Mouse (Mus musculus): ENCODE data around the gene Ssc5d. TPM values are rescaled to one million over a fixed set of nuclear protein-coding genes. Genes with fewer than 3 reads are reported as not detected.

Gene Ssc5d
- polyA plus RNA-seq, 1 experiment from 2014 or later = 1.4 TPM

DNA sequence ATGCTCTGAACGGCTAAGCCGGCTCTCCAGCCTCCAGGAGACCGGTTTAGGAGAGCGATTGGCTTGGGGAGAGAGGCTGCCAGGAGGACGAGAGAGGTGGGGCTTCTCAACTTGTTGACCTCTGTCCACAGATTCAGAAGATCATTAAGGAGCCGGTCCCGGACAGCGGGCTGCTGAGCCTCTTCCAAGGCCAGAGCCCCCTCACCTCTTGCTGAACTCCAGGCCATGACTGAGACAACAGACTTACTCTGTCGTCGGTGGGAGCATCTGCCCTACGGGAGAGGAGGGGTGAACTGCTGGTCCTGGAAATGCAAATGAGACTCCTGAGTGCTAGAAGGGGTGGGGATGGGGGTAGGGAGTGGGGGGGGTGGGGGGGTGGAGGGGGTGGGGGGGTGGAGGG is 30.4 kb upstream of the Ssc5d start:
- Histone ChIP-seq H3K27ac (ENCODE audit: low read length) (no peak overlapping the region), H3K4me2 (replicated peaks; ENCODE audit: low read depth, low read length) (no peak overlapping the region), H3K9me3 (ENCODE audit: low read length) (no peaks in the 10 kb centered on the region), H3K4me1 (ENCODE audit: insufficient read depth, low read depth, low read length) (no peaks in the 10 kb centered on the region), H3K36me3 (ENCODE audit: insufficient read depth, low read length) (no peaks in the 10 kb centered on the region), H3K27me3 (replicated peaks; ENCODE audit: insufficient read depth, low read length) (no peaks in the 10 kb centered on the region), H3K9ac (replicated peaks; ENCODE audit: low read depth) (no peak overlapping the region), H3K4me3 (ENCODE audit: low read depth, low read length) (no peak overlapping the region)
- TF ChIP-seq EP300 (IDR thresholded peaks at IDR 0.05) = no peak
- no peak for TF ChIP-seq CTCF (IDR thresholded peaks at IDR 0.05)
- DNase-seq (ENCODE audit: low spot score) (no peak), ATAC-seq (no peak)
- 45% methylated on average over 11 of the region's 11 CpGs for WGBS

- no peak overlapping the region for H3K9ac ChIP-seq (replicated peaks; ENCODE audit: low read depth)
Observed at GRCm38 (mm10) chr7:4898851-4899648, 26.5 kb upstream of the Ssc5d start.

DNA sequence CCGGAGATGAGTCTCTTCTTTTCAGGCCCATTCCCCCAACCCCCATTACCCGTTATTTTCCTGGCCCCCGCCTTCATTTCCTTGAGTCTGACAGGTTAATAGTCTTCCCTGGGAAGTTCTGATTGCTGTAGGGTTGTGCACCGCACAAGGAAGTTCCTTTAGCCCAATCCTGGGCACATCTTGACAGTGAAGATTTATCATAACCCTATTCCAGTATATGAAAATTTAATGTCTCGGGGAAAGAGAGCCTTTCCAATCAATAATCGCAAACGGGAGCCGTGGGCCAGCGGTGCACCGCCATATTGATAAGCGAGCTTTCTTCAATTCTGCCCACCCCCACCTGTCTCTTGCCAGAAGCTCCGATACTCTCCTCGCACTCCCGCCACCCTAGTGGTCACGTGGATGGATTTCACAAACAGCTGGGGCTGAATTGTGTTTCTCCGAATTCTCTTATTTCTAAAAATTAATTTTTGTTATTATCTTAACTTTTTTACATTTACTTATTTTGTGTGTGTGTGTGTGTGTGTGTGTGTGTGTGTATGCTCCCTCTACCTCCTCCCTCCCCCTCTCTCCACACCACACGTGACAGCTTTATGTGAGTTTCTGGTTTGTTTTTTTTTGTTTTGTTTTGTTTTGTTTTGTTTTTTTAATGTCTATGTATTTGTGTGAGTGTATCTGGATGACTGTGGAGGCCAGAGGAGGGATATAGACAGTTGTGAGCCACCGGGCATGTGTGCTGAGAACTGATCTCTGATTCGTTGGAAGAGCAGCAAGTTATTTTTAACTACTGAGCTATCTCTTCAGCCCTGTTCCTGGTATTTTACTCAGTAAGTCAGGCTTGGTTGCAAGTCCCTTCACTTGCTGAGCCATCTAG is 25.7 kb upstream of the Ssc5d start:
- no peak for TF ChIP-seq EP300 (IDR thresholded peaks at IDR 0.05)
- TF ChIP-seq CTCF (IDR thresholded peaks at IDR 0.05) = no peak; the same call in 1 of the 2 replicates
- H3K36me3 ChIP-seq (ENCODE audit: insufficient read depth, low read length) = no peaks in the 10 kb centered on the region
- peak overlapping the region; percentile 44 for H3K4me2 ChIP-seq (replicated peaks; ENCODE audit: low read depth, low read length)
- no peak overlapping the region for H3K9ac ChIP-seq (replicated peaks; ENCODE audit: low read depth)
- peak overlapping the region; percentile 14 for H3K4me3 ChIP-seq (ENCODE audit: low read depth, low read length)
- no peaks in the 10 kb centered on the region for H3K4me1 ChIP-seq (ENCODE audit: insufficient read depth, low read depth, low read length)
- peak; percentile 64 for DNase-seq (ENCODE audit: low spot score)
- WGBS = 6% methylated on average over 19 of the region's 19 CpGs
- no peaks in the 10 kb centered on the region for H3K9me3 ChIP-seq (ENCODE audit: low read length)
- no peak overlapping the region for H3K27ac ChIP-seq (ENCODE audit: low read length)
- ATAC-seq = peak; percentile 62
- H3K27me3 ChIP-seq (replicated peaks; ENCODE audit: insufficient read depth, low read length) = no peaks in the 10 kb centered on the region

More at GRCm38 (mm10) chr7:4898851-4899648, 26.5 kb upstream of the Ssc5d start:
- 16% methylated on average over 15 of the region's 18 CpGs for WGBS
- ATAC-seq (peak; percentile 9; the same call in 1 of the 2 replicates), DNase-seq (ENCODE audit: low spot score) (peak; percentile 24)
- no peak for TF ChIP-seq EP300 (IDR thresholded peaks at IDR 0.05)
- no peak for TF ChIP-seq CTCF (IDR thresholded peaks at IDR 0.05)
- Histone ChIP-seq H3K36me3 (ENCODE audit: insufficient read depth, low read length) (no peaks in the 10 kb centered on the region), H3K4me1 (ENCODE audit: insufficient read depth, low read depth, low read length) (no peaks in the 10 kb centered on the region), H3K4me2 (replicated peaks; ENCODE audit: low read depth, low read length) (peak overlapping the region; percentile 44), H3K27ac (ENCODE audit: low read length) (no peak overlapping the region), H3K4me3 (ENCODE audit: low read depth, low read length) (peak overlapping the region; percentile 14), H3K27me3 (replicated peaks; ENCODE audit: insufficient read depth, low read length) (no peaks in the 10 kb centered on the region), H3K9me3 (ENCODE audit: low read length) (no peaks in the 10 kb centered on the region)

GRCm38 (mm10) chr7:4900523-4900851 is 25.1 kb upstream of the Ssc5d start:
- no peak overlapping the region; the same call in 1 of the 2 replicates for H3K4me3 ChIP-seq (ENCODE audit: low read depth, low read length)
- TF ChIP-seq CTCF (IDR thresholded peaks at IDR 0.05) (no peak), EP300 (IDR thresholded peaks at IDR 0.05) (no peak)
- WGBS = 42% methylated on average over 11 of the region's 11 CpGs

DNA sequence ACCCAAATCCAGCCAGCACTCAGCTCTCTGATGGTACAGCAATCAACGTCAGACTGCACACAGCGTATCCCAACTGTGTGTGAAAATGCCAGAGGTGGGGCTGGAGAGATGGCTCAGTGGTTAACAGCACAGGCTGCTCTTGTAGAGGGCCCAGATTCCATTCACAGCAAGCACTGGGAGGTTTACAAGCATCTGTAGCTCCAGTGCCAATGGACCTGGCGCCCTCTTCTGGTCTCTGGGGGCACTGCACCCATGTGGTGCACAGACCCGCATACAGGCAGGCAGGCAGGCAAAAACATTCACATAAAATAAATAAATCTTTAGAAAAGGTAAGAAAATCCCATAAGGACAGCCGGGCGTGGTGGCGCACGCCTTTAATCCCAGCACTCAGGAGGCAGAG is 24.4 kb upstream of the Ssc5d start:
- 61% methylated on average over 8 of the region's 8 CpGs for WGBS
- Histone ChIP-seq H3K27me3 (replicated peaks; ENCODE audit: insufficient read depth, low read length) (no peaks in the 10 kb centered on the region), H3K36me3 (ENCODE audit: insufficient read depth, low read length) (no peaks in the 10 kb centered on the region), H3K27ac (ENCODE audit: low read length) (no peak overlapping the region), H3K4me1 (ENCODE audit: insufficient read depth, low read depth, low read length) (no peaks in the 10 kb centered on the region), H3K9me3 (ENCODE audit: low read length) (no peaks in the 10 kb centered on the region), H3K4me3 (ENCODE audit: low read depth, low read length) (no peak overlapping the region), H3K9ac (replicated peaks; ENCODE audit: low read depth) (no peak overlapping the region), H3K4me2 (replicated peaks; ENCODE audit: low read depth, low read length) (no peak overlapping the region)
- no peak for ATAC-seq
- no peak for DNase-seq (ENCODE audit: low spot score)
- TF ChIP-seq CTCF (IDR thresholded peaks at IDR 0.05) = peak; percentile 71
- TF ChIP-seq EP300 (IDR thresholded peaks at IDR 0.05) = no peak

More at GRCm38 (mm10) chr7:4900523-4900851, 25.1 kb upstream of the Ssc5d start:
- DNase-seq (ENCODE audit: low spot score) (no peak), ATAC-seq (0 out of 2 replicates have a peak, but pooled peaks have one; percentile 19)
- peak overlapping the region; percentile 44 for H3K4me2 ChIP-seq (replicated peaks; ENCODE audit: low read depth, low read length)
- H3K27ac ChIP-seq (ENCODE audit: low read length) = no peak overlapping the region
- H3K36me3 ChIP-seq (ENCODE audit: insufficient read depth, low read length) = no peaks in the 10 kb centered on the region
- H3K4me1 ChIP-seq (ENCODE audit: insufficient read depth, low read depth, low read length) = no peaks in the 10 kb centered on the region
- no peaks in the 10 kb centered on the region for H3K9me3 ChIP-seq (ENCODE audit: low read length)
- no peaks in the 10 kb centered on the region for H3K27me3 ChIP-seq (replicated peaks; ENCODE audit: insufficient read depth, low read length)
- H3K9ac ChIP-seq (replicated peaks; ENCODE audit: low read depth) = no peak overlapping the region

- H3K4me2 ChIP-seq (replicated peaks; ENCODE audit: low read depth, low read length) = no peak overlapping the region
- no peak overlapping the region for H3K4me3 ChIP-seq (ENCODE audit: low read depth, low read length)
- no peak overlapping the region for H3K27ac ChIP-seq (ENCODE audit: low read length)
- no peaks in the 10 kb centered on the region for H3K27me3 ChIP-seq (replicated peaks; ENCODE audit: insufficient read depth, low read length)
- DNase-seq (ENCODE audit: low spot score) = no peak
- no peak for ATAC-seq
- 73% methylated on average over 9 of the region's 9 CpGs for WGBS
- TF ChIP-seq CTCF (IDR thresholded peaks at IDR 0.05) = no peak
- no peak for TF ChIP-seq EP300 (IDR thresholded peaks at IDR 0.05)
- H3K4me1 ChIP-seq (ENCODE audit: insufficient read depth, low read depth, low read length) = no peaks in the 10 kb centered on the region
- H3K9me3 ChIP-seq (ENCODE audit: low read length) = no peaks in the 10 kb centered on the region
- no peaks in the 10 kb centered on the region for H3K36me3 ChIP-seq (ENCODE audit: insufficient read depth, low read length)
- no peak overlapping the region for H3K9ac ChIP-seq (replicated peaks; ENCODE audit: low read depth)
Observed at GRCm38 (mm10) chr7:4902404-4902803, 23.2 kb upstream of the Ssc5d start.

Data from lung, postnatal 0 days (tissue).